Mouse (Mus musculus) right cerebral cortex, postnatal 25 days (tissue): ENCODE results near the gene Apol7c.
"Not testable (repeated sequence)": the region's sequence is repeated elsewhere in the genome, so short reads cannot be mapped to it uniquely, and the experiment has no call there.

Experiments
- DNase-seq: peaks from one replicate; pipeline ENCODE4 v3.0.0; 2022

Gene Apol7c

DNA sequence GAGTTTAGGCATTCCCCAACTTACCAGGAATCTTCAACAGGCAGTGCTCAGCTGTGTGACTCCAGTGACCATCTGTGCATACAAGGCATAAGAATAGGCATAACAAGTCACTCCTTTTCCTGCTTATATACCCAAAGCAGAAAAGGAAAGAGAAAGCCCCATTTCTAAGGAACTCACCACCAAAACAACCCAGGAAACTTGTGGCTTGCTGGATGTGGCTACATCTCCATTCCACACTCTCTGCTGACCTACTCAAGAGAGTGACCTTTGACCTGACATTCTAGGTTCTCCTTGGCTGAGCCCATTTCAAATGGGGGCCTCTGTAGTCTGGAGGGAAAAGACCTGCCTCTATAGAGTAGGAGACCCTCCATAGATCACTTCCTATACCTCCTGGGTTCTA, at the start of gene Apol7c:
Gene Apol7c, minus strand, starts transcription at position 101 of the 400 bp plus-strand sequence.
- DNase-seq: no peak

DNA sequence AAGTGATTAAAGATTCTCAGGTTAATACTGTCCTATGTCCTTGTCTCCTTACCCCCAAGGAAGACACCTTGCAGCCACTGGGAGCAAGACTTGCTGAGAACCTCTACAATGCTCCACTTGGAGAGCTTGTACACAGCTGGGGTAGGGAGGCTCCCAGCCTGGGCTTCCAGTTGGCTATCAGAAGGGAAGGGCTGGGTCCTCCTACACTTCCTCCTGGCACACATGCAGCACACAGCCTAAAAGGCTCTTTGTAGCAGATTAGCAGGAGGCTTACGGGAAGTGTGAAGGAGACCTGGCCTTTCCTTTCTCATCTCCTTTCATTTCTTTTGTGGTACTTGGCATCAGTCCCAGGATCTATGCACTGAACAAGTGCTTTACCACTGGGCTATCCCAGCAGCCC, 48.6 kb upstream of the Apol7c start:
- peak; percentile 7 for DNase-seq

DNA sequence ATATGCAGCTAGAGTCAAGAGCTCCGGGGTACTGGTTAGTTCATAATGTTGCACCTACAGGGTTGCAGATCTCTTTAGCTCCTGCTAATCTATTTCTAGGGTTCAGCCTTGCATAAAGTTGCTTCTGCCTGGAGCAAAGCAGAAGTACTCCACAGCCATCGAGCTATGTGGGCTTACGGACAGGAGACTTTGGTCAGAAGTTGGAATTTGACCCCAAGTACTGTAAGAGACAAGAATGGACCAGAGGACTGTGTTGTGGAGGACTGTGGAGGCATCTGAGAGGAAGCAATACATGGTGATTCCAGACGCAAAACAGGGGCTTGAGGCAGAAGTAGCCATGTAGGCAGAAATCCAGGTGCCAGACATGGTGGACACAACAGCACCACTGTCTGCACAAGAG, 46.2 kb upstream of the Apol7c start:
- no peak for DNase-seq

- no peak for DNase-seq
These were observed 45.7 kb upstream of the Apol7c start for GRCm38 (mm10) chr15:77578801-77579200.

GRCm38 (mm10) chr15:77563219-77563618, 30.1 kb upstream of the Apol7c start:
- DNase-seq: no peak

GRCm38 (mm10) chr15:77561792-77562191, 28.7 kb upstream of the Apol7c start, which contains the start of gene 1700025B11Rik:
TSS of gene 1700025B11Rik (minus strand) at chr15:77561892.
- no peak for DNase-seq

GRCm38 (mm10) chr15:77539221-77539620, 6.1 kb upstream of the Apol7c start:
- DNase-seq: not testable (repeated sequence)

DNA sequence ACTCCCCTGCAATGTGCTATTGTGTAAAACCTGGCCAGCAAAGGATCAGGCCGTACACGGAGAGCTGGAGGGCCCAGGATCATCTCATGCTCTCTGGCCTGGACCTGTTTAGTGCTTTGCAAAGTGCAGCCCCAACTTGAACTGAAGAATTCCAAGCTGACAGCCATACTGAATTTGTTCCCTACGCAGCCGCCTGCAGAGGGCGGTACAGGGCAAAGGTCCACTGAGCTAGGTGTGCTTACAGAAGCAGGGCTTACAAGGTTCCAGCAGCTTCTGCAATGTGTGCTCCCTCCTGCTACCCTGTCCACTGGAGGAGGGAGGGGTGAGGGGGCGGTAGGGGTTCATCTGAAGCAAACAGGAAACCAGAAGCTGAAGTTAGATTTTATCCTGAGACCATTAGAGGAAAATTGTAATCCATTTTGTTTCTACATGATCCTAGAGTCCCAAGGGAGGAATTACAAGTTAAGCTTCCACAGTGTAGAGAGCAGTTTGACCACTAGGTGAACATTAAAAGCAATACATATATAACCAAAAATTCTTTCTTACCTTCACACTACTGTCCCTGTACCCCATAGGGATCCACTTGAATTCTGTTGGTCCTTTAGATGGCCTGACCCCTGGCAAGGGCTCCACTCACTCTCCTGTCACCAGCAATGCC, 9.8 kb downstream of the Apol7c start:
- peak; percentile 25 for DNase-seq

- DNase-seq: not testable (repeated sequence)
These were observed 12.5 kb downstream of the Apol7c start for GRCm38 (mm10) chr15:77520596-77520995.

DNA sequence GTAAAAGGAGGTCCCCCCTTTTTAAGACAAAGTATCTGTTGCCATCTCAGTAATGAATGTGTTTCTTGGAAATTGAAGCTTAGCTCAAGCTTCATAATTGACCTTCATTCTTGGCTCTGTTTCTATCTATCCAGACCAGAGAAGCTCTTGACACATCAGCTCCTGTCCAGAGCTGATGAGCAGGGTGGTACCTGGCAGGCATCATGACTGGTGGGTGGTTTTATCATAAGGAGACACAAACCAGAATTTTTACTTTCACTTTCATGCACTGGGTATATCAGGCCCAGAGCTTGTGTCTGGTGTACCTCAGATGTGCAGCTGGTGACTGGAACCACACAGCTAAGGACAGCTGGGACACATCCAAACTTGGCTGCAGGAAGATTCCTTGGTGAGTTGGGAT, 25.1 kb downstream of the Apol7c start, which contains the start of gene Apol11a:
Gene Apol11a, plus strand, starts transcription at position 306 of the 400 bp plus-strand sequence.
- not testable (repeated sequence) for DNase-seq

GRCm38 (mm10) chr15:77494694-77495093, 38.4 kb downstream of the Apol7c start:
- not testable (repeated sequence) for DNase-seq

DNA sequence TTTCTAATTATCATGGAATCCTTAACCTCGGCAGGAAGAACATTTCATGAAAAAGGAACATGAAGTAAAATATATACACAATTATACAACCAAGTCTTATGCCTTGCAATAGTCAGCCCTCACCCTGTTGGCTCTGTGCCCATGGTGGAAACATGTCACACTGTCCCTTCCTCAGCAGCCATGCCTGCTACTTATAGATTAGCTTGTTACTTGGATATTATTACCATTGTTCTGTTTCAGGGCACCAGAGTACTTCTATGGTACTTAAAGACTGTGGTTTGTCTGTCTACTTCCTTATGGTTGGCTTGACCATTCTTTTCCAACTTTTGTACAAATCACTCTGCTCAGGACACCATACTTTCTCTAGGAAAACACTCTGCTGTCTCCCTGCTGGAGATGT, 39.9 kb downstream of the Apol7c start:
- not testable (repeated sequence) for DNase-seq

DNA sequence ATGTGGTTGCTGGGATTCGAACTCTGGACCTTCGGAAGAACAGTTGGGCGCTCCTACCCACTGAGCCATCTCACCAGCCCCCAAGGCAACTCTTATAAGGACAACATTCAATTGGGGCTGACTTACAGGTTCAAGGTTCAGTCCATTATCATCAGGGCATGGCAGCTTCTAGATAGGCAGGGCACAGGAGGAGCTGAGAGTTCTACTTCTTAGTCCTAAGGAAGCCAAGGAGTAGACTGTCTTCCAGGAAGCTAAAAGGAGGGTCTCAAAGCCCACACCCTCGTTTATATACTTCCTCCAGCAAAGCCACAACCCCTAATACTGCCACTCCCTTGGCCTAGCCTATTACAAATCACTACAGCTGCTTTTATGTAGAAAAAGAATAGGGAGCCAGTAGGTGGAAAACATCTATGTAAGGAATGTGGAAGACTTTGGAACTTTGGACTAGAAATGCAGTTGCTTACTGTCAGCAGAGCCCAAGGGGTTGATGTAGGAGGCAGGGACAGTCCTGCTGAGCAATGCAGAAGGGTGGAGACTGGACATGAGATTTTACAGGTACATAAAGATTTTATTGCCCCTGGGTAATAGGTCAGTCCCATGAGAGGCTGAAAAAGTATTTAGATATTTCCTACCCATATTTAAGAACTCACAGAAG, 50.8 kb downstream of the Apol7c start:
- DNase-seq: no peak

- DNase-seq: not testable (repeated sequence)
These were observed 56.4 kb downstream of the Apol7c start, which contains the start of gene Apol10a for GRCm38 (mm10) chr15:77476693-77477092. TSS of gene Apol10a (plus strand) at chr15:77477047.
